Mouse (Mus musculus): Measurements from ENCODE around the gene Rps5. TPM values are rescaled to one million over a fixed set of nuclear protein-coding genes. Genes with fewer than 3 reads are reported as not detected.

The Rps5 gene
- polyA plus RNA-seq, 1 experiment from 2014 or later = 473 TPM

DNA sequence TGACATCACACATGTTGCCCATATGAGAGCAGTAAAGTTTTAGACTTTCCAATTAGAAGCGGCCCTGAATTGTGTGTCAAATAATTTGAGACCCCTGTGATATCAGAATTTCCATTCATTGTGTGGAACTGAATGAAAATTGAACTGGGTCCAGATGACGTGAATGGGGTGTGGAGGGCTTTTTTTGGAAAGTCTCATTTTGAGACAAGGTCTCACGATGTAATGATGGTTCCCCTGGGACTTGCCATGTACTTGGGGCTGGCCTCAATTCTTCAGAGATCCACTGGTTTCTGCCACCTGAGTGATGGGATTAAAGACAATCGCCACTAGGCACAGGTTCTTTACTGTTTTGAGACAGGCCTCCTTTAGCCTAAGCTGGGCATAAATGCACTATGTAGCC, 18.5 kb downstream of the Rps5 start:
- H3K4me1 ChIP-seq (ENCODE audit: control insufficient read depth, low read depth, low read length) = no peaks in the 10 kb centered on the region
- no peak overlapping the region for H3K27ac ChIP-seq (ENCODE audit: low read length)
- H3K36me3 ChIP-seq (ENCODE audit: control insufficient read depth, insufficient read depth) = no peaks in the 10 kb centered on the region
- H3K9me3 ChIP-seq (replicated peaks; ENCODE audit: control insufficient read depth, low read length) = no peaks in the 10 kb centered on the region; the same call in 1 of the 2 replicates
- no peaks in the 10 kb centered on the region for H3K27me3 ChIP-seq (ENCODE audit: control insufficient read depth, insufficient read depth, low read depth, low read length)
- ATAC-seq (ENCODE audit: low read depth) = no peak
- H3K9ac ChIP-seq (ENCODE audit: low read depth, low read length) = no peak overlapping the region
- H3K4me2 ChIP-seq (ENCODE audit: low read depth, low read length) = no peak overlapping the region
- 70% methylated on average over 4 of the region's 4 CpGs for WGBS (ENCODE audit: insufficient replicate concordance)
- H3K4me3 ChIP-seq (ENCODE audit: low read depth, low read length) = no peak overlapping the region

DNA sequence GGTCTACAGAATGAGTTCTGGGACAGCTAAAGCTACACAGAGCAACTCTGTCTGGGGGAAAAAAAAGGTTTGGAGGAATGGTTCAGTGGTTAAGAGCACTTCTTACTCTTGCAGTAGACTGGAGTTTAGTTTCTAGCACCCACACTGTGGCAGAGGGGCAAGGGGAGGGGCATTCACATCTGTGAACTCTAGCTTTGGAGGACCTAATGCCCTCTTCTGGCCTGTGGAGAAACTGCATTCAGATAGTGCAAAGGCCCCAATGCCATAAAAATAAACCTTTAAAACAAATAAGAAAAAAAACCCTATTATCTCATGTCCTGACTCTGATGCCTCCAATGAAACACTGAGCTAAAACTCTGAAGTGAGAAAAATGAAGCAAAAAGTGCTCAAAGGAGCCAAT, 21.4 kb downstream of the Rps5 start:
- no peaks in the 10 kb centered on the region for H3K9me3 ChIP-seq (replicated peaks; ENCODE audit: control insufficient read depth, low read length)
- no peaks in the 10 kb centered on the region for H3K27me3 ChIP-seq (ENCODE audit: control insufficient read depth, insufficient read depth, low read depth, low read length)
- H3K9ac ChIP-seq (ENCODE audit: low read depth, low read length) = no peak overlapping the region
- no peak for ATAC-seq (ENCODE audit: low read depth)
- H3K36me3 ChIP-seq (ENCODE audit: control insufficient read depth, insufficient read depth) = no peaks in the 10 kb centered on the region
- H3K4me3 ChIP-seq (ENCODE audit: low read depth, low read length) = no peak overlapping the region
- no peak overlapping the region for H3K4me2 ChIP-seq (ENCODE audit: low read depth, low read length)
- H3K4me1 ChIP-seq (ENCODE audit: control insufficient read depth, low read depth, low read length) = no peaks in the 10 kb centered on the region
- H3K27ac ChIP-seq (ENCODE audit: low read length) = no peak overlapping the region

GRCm38 (mm10) chr7:12949032-12949871, 27.2 kb downstream of the Rps5 start:
- Histone ChIP-seq H3K27ac (ENCODE audit: low read length) (peak overlapping the region; percentile 83), H3K4me1 (ENCODE audit: control insufficient read depth, low read depth, low read length) (peaks cover 16% of the 10 kb centered on the region), H3K27me3 (ENCODE audit: control insufficient read depth, insufficient read depth, low read depth, low read length) (no peaks in the 10 kb centered on the region), H3K9me3 (replicated peaks; ENCODE audit: control insufficient read depth, low read length) (no peaks in the 10 kb centered on the region), H3K4me2 (ENCODE audit: low read depth, low read length) (peak overlapping the region; percentile 97), H3K9ac (ENCODE audit: low read depth, low read length) (peak overlapping the region; percentile 78), H3K4me3 (ENCODE audit: low read depth, low read length) (peak overlapping the region; percentile 70), H3K36me3 (ENCODE audit: control insufficient read depth, insufficient read depth) (no peaks in the 10 kb centered on the region)
- 7% methylated on average over 35 of the region's 35 CpGs for WGBS (ENCODE audit: insufficient replicate concordance)
- peak; percentile 97 for ATAC-seq (ENCODE audit: low read depth)

DNA sequence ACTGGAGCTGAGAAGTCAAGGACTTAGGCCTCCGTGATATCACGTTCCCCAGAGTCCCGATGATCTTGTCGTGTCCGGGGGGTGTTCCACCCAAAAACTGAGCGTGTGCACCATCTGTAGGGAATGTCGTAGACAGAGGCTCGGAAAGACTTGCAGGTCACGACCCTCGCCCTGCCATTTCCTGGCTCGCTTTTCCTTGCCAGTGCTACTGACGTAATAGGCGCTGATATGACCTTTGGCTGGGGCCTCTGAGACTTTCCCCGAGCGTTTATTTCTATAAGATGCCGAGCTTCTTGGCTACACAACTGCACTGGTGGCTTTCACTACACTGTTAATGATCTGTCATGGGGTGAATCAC, 27.8 kb downstream of the Rps5 start:
- Histone ChIP-seq H3K9me3 (replicated peaks; ENCODE audit: control insufficient read depth, low read length) (no peaks in the 10 kb centered on the region), H3K27me3 (ENCODE audit: control insufficient read depth, insufficient read depth, low read depth, low read length) (no peaks in the 10 kb centered on the region), H3K4me3 (ENCODE audit: low read depth, low read length) (peak overlapping the region; percentile 70), H3K9ac (ENCODE audit: low read depth, low read length) (peak overlapping the region; percentile 78), H3K4me2 (ENCODE audit: low read depth, low read length) (peak overlapping the region; percentile 97), H3K27ac (ENCODE audit: low read length) (peak overlapping the region; percentile 83), H3K4me1 (ENCODE audit: control insufficient read depth, low read depth, low read length) (peaks cover 16% of the 10 kb centered on the region), H3K36me3 (ENCODE audit: control insufficient read depth, insufficient read depth) (no peaks in the 10 kb centered on the region)
- peak; percentile 20 for ATAC-seq (ENCODE audit: low read depth)
- WGBS (ENCODE audit: insufficient replicate concordance) = 3% methylated on average over 16 of the region's 16 CpGs

DNA sequence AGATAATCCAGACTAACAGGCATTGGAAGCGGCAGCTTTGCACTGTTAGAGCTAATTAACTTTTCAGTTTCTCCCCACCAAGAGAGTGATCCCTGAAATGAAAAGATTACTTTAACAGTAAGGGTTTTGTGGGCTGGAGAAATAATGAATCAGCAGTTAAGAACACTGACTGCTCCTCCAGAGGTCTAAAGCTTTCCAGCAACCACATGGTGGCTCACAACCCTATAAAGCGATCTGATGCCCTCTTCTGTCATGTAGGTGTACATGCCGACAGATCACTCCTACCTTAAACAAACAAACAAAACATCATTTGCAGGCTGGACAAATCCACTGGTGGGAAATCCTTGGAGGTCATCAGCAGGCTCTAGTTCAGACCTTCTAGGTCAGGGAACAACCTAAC, 32.8 kb downstream of the Rps5 start:
- 15% methylated on average over 3 of the region's 3 CpGs for WGBS (ENCODE audit: insufficient replicate concordance)
- H3K27ac ChIP-seq (ENCODE audit: low read length) = no peak overlapping the region
- H3K9me3 ChIP-seq (replicated peaks; ENCODE audit: control insufficient read depth, low read length) = no peaks in the 10 kb centered on the region
- no peak overlapping the region for H3K9ac ChIP-seq (ENCODE audit: low read depth, low read length)
- H3K27me3 ChIP-seq (ENCODE audit: control insufficient read depth, insufficient read depth, low read depth, low read length) = no peaks in the 10 kb centered on the region
- peaks cover 7% of the 10 kb centered on the region for H3K4me1 ChIP-seq (ENCODE audit: control insufficient read depth, low read depth, low read length)
- H3K4me3 ChIP-seq (ENCODE audit: low read depth, low read length) = no peak overlapping the region
- H3K4me2 ChIP-seq (ENCODE audit: low read depth, low read length) = no peak overlapping the region
- H3K36me3 ChIP-seq (ENCODE audit: control insufficient read depth, insufficient read depth) = no peaks in the 10 kb centered on the region
- ATAC-seq (ENCODE audit: low read depth) = peak; percentile 71

- Histone ChIP-seq H3K27me3 (ENCODE audit: control insufficient read depth, insufficient read depth, low read depth, low read length) (no peaks in the 10 kb centered on the region), H3K4me1 (ENCODE audit: control insufficient read depth, low read depth, low read length) (peaks cover 1% of the 10 kb centered on the region), H3K36me3 (ENCODE audit: control insufficient read depth, insufficient read depth) (no peaks in the 10 kb centered on the region), H3K9me3 (replicated peaks; ENCODE audit: control insufficient read depth, low read length) (no peaks in the 10 kb centered on the region), H3K4me3 (ENCODE audit: low read depth, low read length) (no peak overlapping the region), H3K4me2 (ENCODE audit: low read depth, low read length) (no peak overlapping the region), H3K9ac (ENCODE audit: low read depth, low read length) (no peak overlapping the region), H3K27ac (ENCODE audit: low read length) (no peak overlapping the region)
- no peak for ATAC-seq (ENCODE audit: low read depth)
- 58% methylated on average over 5 of the region's 5 CpGs for WGBS (ENCODE audit: insufficient replicate concordance)
Measured at GRCm38 (mm10) chr7:12957511-12957910, 35.4 kb downstream of the Rps5 start.

GRCm38 (mm10) chr7:12958948-12959347, 36.9 kb downstream of the Rps5 start:
- no peaks in the 10 kb centered on the region for H3K9me3 ChIP-seq (replicated peaks; ENCODE audit: control insufficient read depth, low read length)
- peaks cover 3% of the 10 kb centered on the region for H3K4me1 ChIP-seq (ENCODE audit: control insufficient read depth, low read depth, low read length)
- H3K4me3 ChIP-seq (ENCODE audit: low read depth, low read length) = no peak overlapping the region
- ATAC-seq (ENCODE audit: low read depth) = no peak
- 51% methylated on average over 4 of the region's 4 CpGs for WGBS (ENCODE audit: insufficient replicate concordance)
- H3K4me2 ChIP-seq (ENCODE audit: low read depth, low read length) = no peak overlapping the region
- no peak overlapping the region for H3K27ac ChIP-seq (ENCODE audit: low read length)
- no peak overlapping the region for H3K9ac ChIP-seq (ENCODE audit: low read depth, low read length)
- H3K27me3 ChIP-seq (ENCODE audit: control insufficient read depth, insufficient read depth, low read depth, low read length) = no peaks in the 10 kb centered on the region
- no peaks in the 10 kb centered on the region for H3K36me3 ChIP-seq (ENCODE audit: control insufficient read depth, insufficient read depth)

GRCm38 (mm10) chr7:12959718-12960117, 37.6 kb downstream of the Rps5 start:
- no peaks in the 10 kb centered on the region for H3K27me3 ChIP-seq (ENCODE audit: control insufficient read depth, insufficient read depth, low read depth, low read length)
- H3K4me1 ChIP-seq (ENCODE audit: control insufficient read depth, low read depth, low read length) = peaks cover 3% of the 10 kb centered on the region
- H3K4me2 ChIP-seq (ENCODE audit: low read depth, low read length) = no peak overlapping the region
- H3K4me3 ChIP-seq (ENCODE audit: low read depth, low read length) = no peak overlapping the region
- no peaks in the 10 kb centered on the region for H3K9me3 ChIP-seq (replicated peaks; ENCODE audit: control insufficient read depth, low read length)
- ATAC-seq (ENCODE audit: low read depth) = no peak
- 36% methylated on average over 4 of the region's 4 CpGs for WGBS (ENCODE audit: insufficient replicate concordance)
- H3K9ac ChIP-seq (ENCODE audit: low read depth, low read length) = no peak overlapping the region
- no peak overlapping the region for H3K27ac ChIP-seq (ENCODE audit: low read length)
- H3K36me3 ChIP-seq (ENCODE audit: control insufficient read depth, insufficient read depth) = no peaks in the 10 kb centered on the region

GRCm38 (mm10) chr7:12961511-12962141, 39.5 kb downstream of the Rps5 start:
- WGBS (ENCODE audit: insufficient replicate concordance) = 2% methylated on average over 29 of the region's 29 CpGs
- ATAC-seq (ENCODE audit: low read depth) = peak; percentile 39
- peaks cover 12% of the 10 kb centered on the region for H3K4me1 ChIP-seq (ENCODE audit: control insufficient read depth, low read depth, low read length)

More at GRCm38 (mm10) chr7:12961511-12962141, 39.5 kb downstream of the Rps5 start:
- Histone ChIP-seq H3K4me3 (ENCODE audit: low read depth, low read length) (peak overlapping the region; percentile 68), H3K36me3 (ENCODE audit: control insufficient read depth, insufficient read depth) (no peaks in the 10 kb centered on the region), H3K9me3 (replicated peaks; ENCODE audit: control insufficient read depth, low read length) (no peaks in the 10 kb centered on the region), H3K4me2 (ENCODE audit: low read depth, low read length) (peak overlapping the region; percentile 68), H3K27me3 (ENCODE audit: control insufficient read depth, insufficient read depth, low read depth, low read length) (no peaks in the 10 kb centered on the region), H3K27ac (ENCODE audit: low read length) (peak overlapping the region; percentile 32), H3K9ac (ENCODE audit: low read depth, low read length) (peak overlapping the region; percentile 66)

Data from liver, embryonic 16.5 days (tissue).